Mouse (Mus musculus): ENCODE results near the gene Zyg11b.
A peak's percentile ranks its signal among the peaks of the same experiment; 100 is the strongest.

Gene Zyg11b

DNA sequence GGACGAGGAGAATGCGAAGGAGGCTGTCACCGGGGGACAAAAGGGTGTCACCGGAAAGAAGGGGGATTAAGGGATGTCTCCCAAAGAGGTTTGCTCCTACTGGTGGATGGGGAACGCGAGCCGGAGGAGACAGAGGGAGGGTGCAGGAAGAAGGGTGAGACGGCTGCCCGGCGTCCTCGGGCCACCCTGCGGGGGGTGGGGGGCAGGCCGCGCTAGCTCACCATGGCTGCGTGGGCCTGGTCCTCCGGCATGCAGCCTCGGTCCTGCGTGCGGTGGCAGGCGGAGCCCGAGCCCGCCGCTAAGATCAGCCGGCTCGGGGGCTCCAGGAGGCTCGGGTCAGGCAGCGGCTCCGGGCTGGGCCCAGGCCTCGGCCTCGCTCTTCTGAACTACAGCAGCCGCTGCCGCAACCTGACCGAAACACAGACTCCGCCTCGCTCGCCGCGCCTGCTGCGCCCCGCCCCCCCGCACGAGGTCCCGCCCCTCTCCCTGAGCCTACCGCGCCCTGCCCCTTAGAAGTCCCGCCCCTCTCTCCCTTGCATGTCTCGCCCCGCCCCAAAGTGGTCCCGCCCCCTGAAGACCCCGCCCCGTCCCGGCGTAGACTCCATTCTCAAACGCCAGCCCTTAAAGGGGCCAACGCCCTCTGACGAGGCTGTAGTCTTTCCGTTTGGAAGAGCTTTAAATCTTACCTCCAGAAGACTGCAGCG lies at the start of gene Zyg11b:
Gene Zyg11b (minus strand): TSS at position 427 of the 704 bp plus-strand sequence.
- DNase-seq (ENCODE audit: low spot score in 2 of 2), result peak; percentile 67 to 83

DNA sequence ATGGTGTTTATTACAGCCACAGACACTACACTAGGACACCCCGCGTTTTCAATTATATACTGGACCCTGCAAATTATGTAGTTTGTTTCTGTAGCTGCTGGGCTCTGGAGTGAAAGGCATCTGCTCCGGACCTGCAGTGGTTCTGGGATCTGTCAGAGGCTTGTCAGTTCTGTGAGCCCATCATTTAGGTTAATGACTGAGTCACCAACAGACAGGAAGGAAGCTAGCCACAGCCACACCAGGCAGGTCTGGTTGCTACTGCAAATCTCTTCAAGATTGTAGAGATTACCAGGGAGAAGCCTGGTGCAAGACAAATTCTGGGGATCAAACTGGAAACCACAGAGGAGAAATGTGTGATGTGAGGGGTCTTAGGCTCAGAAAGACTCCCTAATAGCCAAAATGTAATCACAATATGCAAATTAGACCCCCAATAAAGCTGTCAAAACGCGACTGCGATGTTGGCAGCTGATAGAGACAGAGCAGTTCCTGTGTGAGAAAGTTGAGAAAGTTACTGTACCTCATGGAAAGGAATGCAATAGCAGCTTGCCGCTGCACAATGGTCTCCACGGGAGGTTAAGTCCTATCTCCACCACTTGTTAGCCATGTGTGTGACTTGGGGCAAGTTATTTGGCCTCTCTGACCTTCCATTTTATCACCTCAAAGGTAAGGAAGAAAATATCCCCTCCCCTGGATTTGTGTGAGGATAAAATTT lies 49.1 kb upstream of the Zyg11b start:
- DNase-seq (ENCODE audit: low spot score in 2 of 2), result no peak

DNA sequence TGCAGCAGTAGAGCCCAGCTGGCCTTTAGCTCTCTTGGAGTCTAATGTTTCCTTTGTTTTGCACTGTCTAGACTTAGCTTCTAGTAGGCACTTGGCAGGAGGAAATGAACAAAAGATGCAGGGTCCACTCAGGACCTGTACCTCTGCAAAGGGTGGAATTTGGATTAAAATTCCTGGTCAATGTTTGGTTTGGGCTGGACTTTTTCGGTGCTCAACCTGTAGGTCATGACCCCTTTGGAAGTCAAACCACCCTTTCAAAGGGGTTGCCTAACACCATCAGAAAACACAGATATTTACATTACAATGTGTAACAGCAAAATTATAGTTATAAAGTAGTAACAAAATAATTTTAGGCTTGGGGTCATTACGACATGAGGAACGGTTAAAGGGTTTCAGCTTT lies 48.2 kb upstream of the Zyg11b start:
- DNase-seq (ENCODE audit: low spot score in 2 of 2), result no peak

DNA sequence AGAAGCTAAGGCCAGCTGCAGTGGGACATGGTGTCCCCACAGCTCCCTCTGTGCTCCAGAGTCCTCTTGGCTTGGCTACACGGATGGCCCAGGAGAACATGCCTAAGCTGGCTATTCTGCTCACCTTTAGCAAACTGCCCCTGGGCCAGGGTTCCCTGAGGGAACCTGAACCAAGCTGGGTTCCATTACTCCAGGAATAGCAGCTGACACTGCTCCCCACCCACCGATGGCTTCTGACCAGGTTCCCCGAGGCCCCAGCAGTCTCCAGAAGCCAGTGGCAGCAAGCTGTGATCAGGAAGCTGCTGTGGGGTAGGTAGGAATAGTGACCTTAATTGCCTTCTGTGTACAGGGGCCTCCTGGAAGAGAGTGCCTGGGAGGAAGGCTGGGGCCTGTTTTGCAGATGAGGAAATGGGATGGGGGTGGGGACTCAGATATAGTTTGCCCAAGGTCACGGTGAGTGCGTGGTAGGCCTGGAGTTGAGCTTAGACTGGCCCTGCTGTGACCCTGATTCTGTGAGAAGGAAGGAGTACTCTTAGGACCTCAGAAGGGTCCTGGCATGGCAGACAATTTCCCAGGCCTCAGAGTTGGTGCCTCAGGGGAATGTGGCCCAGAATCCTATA lies 47.5 kb upstream of the Zyg11b start:
- no peak for DNase-seq (ENCODE audit: low spot score in 2 of 2)

DNA sequence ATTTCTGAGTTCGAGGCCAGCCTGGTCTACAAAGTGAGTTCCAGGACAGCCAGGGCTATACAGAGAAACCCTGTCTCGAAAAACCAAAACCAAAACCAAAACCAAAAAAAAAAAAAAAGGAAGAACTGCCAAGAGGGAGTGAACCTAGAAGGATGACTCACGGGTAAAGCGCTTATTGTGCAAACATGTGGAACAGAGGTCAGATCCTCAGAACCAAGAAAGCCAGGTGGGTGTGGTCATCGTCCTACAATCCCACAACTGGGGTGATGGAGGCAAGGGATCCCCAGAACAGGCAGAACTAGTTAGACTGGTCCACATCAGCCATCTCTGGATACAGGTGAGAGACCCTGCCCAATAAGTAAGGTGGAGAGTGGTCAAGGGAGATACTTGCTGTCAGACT lies 46.2 kb upstream of the Zyg11b start:
- DNase-seq (ENCODE audit: low spot score in 2 of 2), result no peak

DNA sequence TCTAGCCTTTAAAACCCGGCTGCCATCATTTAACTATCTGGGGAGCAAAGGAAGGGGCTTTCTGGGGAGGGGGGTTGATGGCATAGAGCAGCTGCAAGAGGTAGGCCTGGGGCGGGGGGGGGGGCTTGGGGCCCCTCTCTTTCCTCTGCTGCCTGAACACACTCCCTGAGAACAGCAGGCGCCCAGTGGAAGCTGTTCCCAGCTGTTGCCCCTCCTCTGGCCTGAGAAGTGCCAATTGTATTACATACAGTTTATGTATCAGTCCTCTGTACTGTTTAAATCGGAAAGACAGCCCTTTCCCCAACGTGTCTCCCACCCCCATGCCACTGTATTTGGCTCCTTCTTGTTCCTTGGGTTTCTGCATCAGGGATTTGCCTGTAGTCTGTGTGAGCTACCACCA lies 44.9 kb upstream of the Zyg11b start:
- DNase-seq (ENCODE audit: low spot score in 2 of 2), result no peak

DNA sequence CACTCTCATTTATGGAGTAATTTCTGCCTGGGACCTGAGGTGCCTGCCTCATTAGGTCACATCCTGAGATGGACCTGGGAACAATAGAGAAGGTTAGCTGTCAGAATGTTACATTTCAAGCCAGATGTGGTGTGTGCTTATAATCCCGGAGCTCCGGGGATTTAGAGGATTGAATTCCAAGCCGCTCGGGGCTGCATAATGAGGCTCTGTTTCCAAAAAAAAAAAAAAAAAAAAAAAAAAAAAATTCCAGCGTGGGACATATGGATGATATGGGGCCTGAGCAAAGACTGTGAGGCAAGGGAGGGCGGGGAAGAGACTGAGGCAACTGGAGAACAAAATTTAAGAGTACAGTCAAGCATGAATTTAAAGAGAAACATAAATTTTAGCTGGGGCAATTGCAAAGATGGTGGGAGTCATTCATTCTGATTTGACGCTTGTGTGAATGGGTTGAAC lies 43.8 kb upstream of the Zyg11b start:
- no peak for DNase-seq (ENCODE audit: low spot score in 2 of 2)

DNA sequence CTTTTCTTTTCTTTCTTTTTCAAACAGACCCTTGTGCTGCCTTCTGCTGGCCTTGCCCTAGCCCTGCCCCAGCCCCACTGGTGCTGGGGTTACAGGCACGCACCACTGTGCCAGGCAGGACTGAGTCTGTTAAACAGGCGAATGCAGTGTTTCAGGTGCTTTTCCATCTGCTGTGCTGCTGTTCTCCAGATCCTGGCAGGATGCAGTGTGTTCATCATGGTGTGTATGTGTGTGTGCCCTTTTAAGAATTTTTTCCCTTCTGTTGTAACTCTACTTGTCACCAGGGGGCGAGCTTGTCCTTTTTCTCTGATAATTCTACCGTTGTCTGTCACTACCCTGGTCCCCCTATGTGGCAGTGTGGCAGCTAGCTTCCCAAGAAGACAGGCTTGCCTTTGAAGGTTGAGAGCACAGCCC lies 38.4 kb upstream of the Zyg11b start:
- DNase-seq (ENCODE audit: low spot score in 2 of 2), result peak; percentile 75 to 76

DNA sequence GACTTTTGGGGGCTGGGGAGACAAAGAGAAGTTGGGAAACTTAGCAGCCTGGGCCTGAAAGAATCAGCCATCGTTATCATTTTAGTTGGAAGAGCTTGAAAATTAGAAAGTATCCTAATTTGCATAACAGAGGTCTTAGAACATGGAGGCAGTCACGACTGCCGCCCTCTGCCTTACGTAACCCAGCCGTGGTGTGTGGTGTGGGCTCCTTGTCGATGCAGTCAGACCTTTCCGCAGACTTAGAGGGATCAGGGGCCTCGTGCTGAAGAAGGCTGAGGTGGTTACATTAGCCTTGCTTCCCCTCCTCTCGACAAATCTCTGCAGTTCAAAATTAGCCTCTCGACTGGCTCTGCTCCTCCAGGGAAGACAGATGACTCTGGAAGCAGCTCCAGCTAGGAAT lies 37.9 kb upstream of the Zyg11b start:
- peak; percentile 57 to 60 for DNase-seq (ENCODE audit: low spot score in 2 of 2)

DNA sequence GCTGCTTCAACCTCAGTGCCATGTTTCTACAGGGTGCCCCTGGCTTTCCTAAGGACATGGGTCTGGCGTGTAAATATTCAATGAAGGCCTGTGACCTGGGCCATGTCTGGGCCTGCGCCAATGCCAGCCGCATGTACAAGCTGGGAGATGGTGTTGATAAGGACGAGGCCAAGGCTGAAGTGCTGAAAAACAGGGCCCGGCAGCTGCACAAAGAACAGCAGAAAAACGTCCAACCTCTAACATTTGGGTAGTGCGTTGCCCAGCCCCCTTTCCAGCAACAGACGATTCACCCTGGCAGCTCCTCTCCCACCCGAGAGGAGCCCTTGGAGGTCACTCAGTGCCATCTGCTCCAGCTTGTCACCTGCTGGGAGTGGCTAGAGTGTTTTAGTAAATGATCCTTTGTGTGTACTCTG lies 37.4 kb upstream of the Zyg11b start:
- peak in 1 of 2 experiments; percentile 23 for DNase-seq (ENCODE audit: low spot score in 2 of 2)

DNA sequence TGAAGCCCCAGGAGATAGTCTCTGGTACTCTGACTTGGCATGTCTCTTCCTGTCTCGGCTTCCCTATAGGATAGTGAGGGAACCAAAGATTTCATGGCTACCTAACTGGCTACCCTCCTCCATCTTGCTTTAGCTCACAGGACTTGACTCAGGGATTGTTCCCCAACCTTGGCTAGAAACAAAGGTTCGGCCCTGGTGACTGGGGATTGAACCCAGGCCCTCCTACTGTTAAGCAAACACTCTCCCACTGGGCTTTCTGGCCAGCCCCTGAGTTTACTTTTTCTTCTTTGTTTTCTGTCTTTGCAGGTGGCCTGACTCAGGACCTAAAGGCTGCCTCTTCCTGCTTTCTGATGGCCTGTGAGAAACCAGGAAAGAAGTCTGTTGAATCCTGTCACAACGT lies 36.9 kb upstream of the Zyg11b start:
- DNase-seq (ENCODE audit: low spot score in 2 of 2), result no peak

DNA sequence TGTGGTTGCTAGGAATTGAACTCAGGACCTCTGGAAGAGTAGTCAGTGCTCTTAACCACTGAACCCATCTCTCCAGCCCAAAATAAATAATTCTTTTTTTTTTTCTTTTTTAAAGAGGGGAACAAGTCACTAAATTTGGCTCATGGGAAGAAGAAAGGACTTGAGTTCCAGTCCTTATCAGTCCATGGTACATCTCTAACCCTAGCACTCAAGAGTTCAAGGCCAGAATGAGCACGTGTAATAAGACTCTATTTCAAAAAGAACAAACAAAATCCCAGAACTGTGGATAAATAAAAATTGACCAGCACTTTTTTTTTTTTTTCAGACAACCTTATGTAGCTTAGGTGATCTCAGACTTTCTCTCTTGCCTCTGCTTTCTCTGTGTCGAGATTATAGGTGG lies 35.9 kb upstream of the Zyg11b start:
- no peak for DNase-seq (ENCODE audit: low spot score in 2 of 2)

DNA sequence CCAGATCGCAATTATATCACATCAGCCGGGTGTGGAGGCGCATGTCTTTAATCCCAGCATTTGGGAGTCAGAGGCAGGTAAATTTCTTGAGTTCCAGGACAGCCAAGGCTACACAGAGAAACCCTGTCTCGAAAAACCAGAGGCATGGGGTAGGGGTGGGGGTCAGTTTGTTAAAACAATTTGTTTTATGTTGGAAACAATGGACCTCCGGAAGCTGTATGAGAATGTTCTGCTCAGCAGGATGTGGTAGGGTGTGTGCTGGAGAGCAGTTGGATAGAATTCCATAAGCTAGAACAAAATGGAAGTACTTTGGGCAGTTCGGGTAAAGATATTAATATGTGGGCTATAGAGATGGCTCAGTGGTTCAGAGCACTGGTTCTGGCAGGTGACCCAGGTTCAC lies 34.5 kb upstream of the Zyg11b start:
- no peak for DNase-seq (ENCODE audit: low spot score in 2 of 2)

DNA sequence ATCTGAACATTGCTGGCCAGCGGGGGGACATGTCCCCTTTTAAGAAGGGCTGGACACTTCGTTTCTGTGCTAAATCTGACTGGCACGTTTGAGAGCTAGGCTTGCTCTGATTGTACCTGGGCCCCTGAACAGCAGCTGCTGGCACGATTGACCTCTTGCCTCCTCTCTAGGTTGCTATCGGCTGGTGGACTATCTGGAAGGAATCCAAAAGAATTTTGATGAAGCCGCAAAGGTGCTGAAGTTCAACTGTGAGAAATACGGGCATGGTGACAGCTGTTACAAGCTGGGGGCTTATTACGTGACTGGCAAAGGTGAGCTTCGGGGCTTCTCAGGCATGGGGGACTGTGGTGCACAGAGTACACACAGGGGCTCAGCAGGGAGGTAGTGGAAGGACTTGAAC lies 31.1 kb upstream of the Zyg11b start:
- no peak for DNase-seq (ENCODE audit: low spot score in 2 of 2)

DNA sequence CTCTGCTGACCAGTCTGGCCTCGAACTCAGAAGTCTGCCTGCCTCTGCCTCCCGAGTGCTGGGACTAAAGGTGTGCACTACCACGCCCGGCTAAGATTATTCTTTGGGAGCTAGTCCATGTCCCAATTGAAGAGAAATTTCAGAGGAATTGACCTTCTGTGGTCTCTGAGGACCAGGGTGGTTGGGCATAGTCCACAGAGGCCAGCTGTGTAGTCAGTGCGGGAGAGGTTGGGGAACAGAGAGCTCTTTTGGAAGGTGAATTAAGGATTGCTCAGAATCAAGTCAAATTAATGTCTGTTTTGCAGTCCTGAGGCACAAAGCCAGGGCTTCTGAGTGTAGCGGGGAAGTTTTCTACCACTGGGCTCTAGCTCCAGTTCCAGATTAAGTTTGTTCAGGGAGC lies 28.9 kb upstream of the Zyg11b start:
- DNase-seq (ENCODE audit: low spot score in 2 of 2), result no peak

DNA sequence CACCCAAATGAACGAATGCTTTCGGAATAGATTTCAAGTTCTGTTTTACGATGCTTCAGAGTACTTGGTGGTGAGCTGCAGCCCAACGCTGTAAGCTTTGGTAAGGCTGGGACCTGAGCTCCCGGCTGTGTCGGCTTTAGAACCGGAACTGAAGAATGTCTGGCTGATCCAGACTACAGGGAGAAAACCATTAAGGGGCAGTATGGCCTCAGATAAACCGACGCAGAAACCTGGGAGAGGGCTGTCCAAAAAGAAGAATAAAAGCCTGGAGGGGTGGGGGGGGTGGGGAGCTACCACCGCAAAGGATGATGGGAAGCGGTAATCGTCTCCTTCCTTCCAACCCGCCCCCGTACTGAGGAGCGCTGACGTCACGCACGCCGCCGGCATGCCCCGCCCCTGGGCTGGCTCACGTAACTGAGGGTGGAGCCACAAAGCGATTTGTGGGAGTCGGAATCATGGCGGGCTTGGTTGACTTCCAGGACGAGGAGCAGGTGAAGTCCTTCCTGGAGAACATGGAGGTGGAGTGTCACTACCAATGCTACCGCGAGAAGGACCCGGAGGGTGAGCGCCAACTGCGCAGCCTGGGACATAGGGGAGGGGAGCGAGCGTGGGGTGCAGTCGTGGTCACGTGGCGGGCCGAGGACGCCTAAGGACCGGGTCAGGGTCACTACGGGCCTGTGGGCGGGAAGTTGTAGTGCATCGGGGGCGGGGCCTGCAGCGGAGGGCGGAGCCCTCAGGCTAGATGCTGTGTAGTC lies 27.0 kb upstream of the Zyg11b start, which contains the start of gene Coa7:
Gene Coa7 (plus strand): TSS at position 411 of the 755 bp plus-strand sequence.
- DNase-seq (ENCODE audit: low spot score in 2 of 2), result peak; percentile 95 to 97

DNA sequence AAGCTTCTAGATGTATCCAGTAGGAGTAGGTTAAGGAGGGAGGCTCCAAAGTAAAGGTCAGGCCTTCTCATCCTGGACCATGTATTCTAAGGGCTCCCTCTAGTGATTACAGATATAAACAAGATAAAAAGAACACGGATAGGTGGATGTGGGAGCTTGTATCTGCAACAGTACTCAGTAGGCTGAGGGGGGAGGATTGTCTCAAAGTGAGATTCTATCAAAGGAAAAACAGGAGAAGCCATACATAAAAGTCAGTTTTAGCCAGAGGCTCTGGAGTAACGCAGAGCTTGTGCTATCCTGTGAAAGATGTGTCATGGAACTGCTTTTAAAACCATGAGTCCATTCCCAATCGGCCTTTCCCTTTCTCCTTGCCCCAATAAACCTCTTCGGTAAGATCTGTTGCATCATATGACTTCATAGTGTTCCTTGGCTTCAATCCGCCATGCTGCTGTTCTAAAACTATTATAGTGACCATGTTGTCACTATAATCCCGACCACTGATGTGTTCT lies 26.2 kb upstream of the Zyg11b start:
- peak; percentile 31 to 32 for DNase-seq (ENCODE audit: low spot score in 2 of 2)

DNA sequence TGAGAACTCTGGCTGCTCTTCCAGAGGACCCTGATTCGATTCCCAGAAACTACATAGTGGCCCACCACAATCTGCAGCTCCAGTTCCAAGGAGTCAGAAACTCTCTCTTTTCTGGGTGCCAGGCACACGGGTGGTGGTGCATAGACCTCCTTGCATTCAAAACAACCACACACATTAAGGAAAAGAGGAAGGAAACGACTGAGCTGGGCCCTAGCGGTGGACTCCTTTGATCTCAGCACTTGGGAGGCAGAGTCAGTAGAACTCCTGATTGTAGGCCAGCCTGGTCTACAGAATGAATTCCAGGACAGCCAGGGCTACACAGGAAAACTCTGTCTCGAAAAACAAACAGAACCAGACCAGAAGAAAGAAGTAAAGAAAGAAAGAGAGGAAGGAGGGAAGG lies 22.7 kb upstream of the Zyg11b start:
- DNase-seq (ENCODE audit: low spot score in 2 of 2), result no peak

DNA sequence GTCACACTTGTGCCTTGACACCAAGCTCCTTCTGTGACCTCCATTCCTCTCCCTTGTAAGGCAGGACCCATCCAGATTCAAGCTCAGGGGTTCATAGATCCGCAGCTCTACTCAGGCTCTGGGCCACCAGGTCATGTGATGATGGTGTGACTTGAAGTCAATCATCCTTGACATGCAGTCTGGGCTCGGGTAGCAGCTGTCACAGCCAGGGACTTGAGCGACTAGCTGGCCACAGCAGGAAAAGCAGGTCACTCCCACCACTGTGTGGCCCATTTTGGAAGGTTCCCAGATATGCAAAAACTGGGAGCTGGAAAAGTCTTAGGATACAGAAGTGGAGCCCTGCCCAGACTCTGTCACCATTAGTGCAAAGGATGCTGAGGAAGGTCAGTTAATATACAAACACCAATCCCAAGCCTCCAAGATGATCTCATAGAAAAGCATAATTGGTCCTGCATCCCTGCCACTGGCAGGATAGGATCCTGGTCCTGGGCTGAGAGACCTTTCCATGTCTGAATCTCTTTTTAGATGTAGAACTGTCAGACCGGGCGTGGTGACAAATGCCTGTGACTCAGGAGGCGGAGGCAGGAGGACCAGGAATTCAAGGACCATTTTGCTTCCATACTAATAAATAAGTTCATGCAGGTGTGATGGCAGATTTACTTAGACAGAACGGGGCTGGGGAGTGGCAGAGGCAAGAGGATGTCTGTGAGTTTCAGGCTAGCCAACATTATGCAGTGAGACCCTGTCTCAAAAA lies 19.9 kb upstream of the Zyg11b start:
- no peak for DNase-seq (ENCODE audit: low spot score in 2 of 2)

DNA sequence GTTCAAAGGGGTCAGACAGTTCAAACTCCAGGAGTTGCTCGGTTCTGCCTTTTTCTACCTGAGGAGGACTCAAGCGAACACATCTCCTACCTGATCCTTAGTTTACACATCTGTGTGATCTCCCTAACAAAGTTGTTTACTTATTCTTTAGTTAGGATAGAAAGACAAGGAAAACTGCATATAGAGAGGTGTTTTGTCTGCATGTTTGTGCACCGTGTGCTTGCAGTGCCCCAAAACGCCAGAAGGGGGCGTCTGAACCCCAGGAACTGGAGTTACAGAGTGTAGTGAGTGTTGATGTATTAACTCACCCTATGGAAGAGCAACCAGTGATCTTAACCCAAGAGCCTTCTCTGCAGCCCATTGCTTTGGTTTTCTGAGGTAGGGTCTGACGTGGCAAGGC lies 18.9 kb upstream of the Zyg11b start:
- no peak for DNase-seq (ENCODE audit: low spot score in 2 of 2)
